Mouse (Mus musculus): ENCODE results near the gene Itgad. TPM values are rescaled to one million over a fixed set of nuclear protein-coding genes. Genes with fewer than 3 reads are reported as not detected.
"Not testable (repeated sequence)": the region's sequence is repeated elsewhere in the genome, so short reads cannot be mapped to it uniquely, and the experiment has no call there.

Itgad gene
- polyA plus RNA-seq, 1 experiment from 2014 or later = not detected

DNA sequence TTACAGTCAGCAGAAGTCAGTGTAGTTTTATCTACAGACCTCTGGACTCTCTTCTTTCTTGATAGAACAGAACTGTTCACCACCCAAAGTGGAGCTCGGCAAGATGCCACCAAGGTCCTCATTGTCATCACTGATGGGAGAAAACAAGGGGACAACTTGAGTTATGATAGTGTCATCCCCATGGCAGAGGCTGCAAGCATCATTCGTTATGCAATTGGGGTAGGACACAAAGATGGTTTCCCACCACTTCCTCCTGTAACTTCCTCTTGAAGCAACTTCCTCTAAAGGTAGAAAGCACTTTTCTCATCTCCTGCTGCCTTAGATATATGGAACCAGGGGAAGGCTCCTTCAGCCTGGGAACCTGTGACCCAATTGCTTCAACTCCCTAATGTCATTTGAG lies 20.6 kb upstream of the Itgad start:
- ATAC-seq (replicated peaks; ENCODE audit: low FRiP score) = no peak
- no peaks in the 10 kb centered on the region for H3K36me3 ChIP-seq
- H3K27ac ChIP-seq = no peak overlapping the region
- 88% methylated on average over 2 of the region's 2 CpGs for WGBS
- no peak overlapping the region for H3K4me2 ChIP-seq
- no peaks in the 10 kb centered on the region for H3K9me3 ChIP-seq (replicated peaks)
- no peak overlapping the region for H3K9ac ChIP-seq
- no peak overlapping the region for H3K4me3 ChIP-seq (replicated peaks)
- H3K4me1 ChIP-seq = no peaks in the 10 kb centered on the region
- no peaks in the 10 kb centered on the region for H3K27me3 ChIP-seq

DNA sequence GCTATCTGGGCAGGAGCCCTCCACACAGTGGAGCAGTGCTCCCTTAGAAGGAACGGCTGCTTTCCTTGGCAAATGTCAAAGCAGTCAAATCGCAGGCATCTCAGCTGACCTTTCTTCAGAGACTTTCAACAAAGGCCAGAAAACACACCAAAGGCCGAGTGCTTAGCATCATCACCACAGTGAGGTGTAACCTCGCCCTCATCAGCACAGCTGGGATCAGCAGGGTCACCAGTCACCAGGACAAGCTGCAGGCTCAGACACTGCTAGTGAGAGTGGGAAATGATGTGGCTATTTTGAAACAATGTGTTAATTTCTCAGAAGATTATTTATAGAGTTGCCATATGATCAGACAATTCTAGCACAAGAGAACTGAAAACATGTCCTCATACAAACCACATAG lies 17.2 kb upstream of the Itgad start:
- ATAC-seq (replicated peaks; ENCODE audit: low FRiP score) = no peak
- no peaks in the 10 kb centered on the region for H3K9me3 ChIP-seq (replicated peaks)
- WGBS = 43% methylated on average over 4 of the region's 4 CpGs
- no peak overlapping the region for H3K9ac ChIP-seq
- no peak overlapping the region for H3K4me2 ChIP-seq
- no peaks in the 10 kb centered on the region for H3K36me3 ChIP-seq
- H3K27me3 ChIP-seq = no peaks in the 10 kb centered on the region
- H3K4me3 ChIP-seq (replicated peaks) = no peak overlapping the region
- H3K27ac ChIP-seq = no peak overlapping the region
- H3K4me1 ChIP-seq = no peaks in the 10 kb centered on the region

DNA sequence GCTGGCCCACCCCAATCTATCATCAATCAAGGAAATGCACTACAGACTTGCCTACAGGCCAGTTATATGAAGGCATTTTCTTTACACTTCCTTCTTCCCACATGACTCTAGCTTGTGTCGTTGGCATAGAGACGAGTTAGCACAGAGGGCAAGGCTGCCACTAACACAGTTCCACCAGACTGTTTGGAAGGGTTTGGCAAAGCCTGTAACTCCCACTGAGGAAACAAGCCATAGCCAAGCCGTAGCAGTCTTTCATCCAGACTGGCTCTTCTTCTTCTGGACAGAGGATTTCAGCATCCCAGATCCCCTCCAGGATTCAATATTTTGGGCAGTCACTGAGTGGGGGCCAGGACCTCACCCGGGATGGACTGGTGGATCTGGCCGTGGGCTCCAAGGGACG lies 14.6 kb upstream of the Itgad start:
- H3K27ac ChIP-seq = no peak overlapping the region
- no peak overlapping the region for H3K4me3 ChIP-seq (replicated peaks)
- WGBS = 93% methylated on average over 6 of the region's 6 CpGs
- H3K9ac ChIP-seq = no peak overlapping the region
- no peak for ATAC-seq (replicated peaks; ENCODE audit: low FRiP score)
- H3K36me3 ChIP-seq = no peaks in the 10 kb centered on the region
- H3K4me2 ChIP-seq = no peak overlapping the region
- no peaks in the 10 kb centered on the region for H3K27me3 ChIP-seq
- H3K9me3 ChIP-seq (replicated peaks) = no peaks in the 10 kb centered on the region
- no peaks in the 10 kb centered on the region for H3K4me1 ChIP-seq

GRCm38 (mm10) chr7:128150970-128151369 lies 3.2 kb upstream of the Itgad start:
- 58% methylated on average over 8 of the region's 8 CpGs for WGBS

DNA sequence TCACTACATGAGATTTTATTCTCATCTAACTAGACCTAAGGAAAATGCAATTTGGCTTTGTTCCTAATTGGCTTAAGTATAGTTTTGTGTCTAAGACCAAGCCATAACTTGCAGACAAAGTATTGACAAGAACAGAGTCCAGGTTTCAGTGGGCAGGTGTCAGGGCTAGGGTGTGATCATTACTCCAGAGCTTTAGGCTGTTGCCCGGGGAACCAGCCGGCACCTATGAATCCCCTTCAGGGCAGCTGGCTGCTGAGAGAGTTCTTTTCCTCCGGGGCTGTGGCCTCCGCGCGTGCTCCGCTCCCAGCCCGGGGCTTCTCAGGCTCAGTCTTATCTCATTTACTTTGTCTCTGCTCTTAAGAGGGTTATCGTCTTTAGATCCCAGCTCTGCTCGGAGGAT lies 748 bp downstream of the Itgad start:
- Histone ChIP-seq H3K27ac (no peak overlapping the region), H3K27me3 (no peaks in the 10 kb centered on the region), H3K9ac (no peak overlapping the region), H3K9me3 (replicated peaks) (no peaks in the 10 kb centered on the region), H3K4me2 (no peak overlapping the region), H3K4me3 (replicated peaks) (no peak overlapping the region), H3K36me3 (no peaks in the 10 kb centered on the region), H3K4me1 (no peaks in the 10 kb centered on the region)
- ATAC-seq (replicated peaks; ENCODE audit: low FRiP score) = no peak
- 80% methylated on average over 10 of the region's 10 CpGs for WGBS

More at GRCm38 (mm10) chr7:128150970-128151369, 3.2 kb upstream of the Itgad start:
- Histone ChIP-seq H3K4me2 (no peak overlapping the region), H3K4me3 (replicated peaks) (no peak overlapping the region), H3K27ac (no peak overlapping the region), H3K4me1 (no peaks in the 10 kb centered on the region), H3K27me3 (no peaks in the 10 kb centered on the region), H3K36me3 (no peaks in the 10 kb centered on the region), H3K9ac (no peak overlapping the region), H3K9me3 (replicated peaks) (no peaks in the 10 kb centered on the region)
- ATAC-seq (replicated peaks; ENCODE audit: low FRiP score) = no peak

GRCm38 (mm10) chr7:128158688-128159354 lies 4.6 kb downstream of the Itgad start:
- H3K4me2 ChIP-seq; H3K9me3 ChIP-seq (replicated peaks); H3K27me3 ChIP-seq; H3K9ac ChIP-seq; H3K4me3 ChIP-seq (replicated peaks); H3K36me3 ChIP-seq; H3K4me1 ChIP-seq; ATAC-seq (replicated peaks; ENCODE audit: low FRiP score); H3K27ac ChIP-seq: not testable (repeated sequence)
- WGBS = 71% methylated on average over 8 of the region's 8 CpGs

DNA sequence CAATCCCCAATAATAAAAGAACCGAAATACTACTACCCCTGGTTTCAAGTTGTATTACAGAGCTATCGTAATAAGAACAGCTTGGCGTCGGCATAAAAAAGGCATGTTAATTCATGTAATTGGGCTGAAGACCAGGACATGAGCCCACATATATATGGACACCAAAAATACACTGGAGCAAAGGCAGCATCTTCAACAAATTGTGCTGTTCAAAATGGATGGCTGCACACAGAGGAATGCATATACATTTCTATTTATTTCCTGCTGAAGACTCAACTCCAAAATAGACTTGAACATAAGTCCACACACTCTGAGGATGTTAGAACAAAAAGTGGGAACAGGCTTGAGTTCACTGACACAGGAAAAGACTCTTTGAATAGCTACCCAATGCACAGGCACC lies 9.8 kb downstream of the Itgad start:
- Histone ChIP-seq H3K36me3 (no peaks in the 10 kb centered on the region), H3K4me1 (no peaks in the 10 kb centered on the region), H3K4me2 (no peak overlapping the region), H3K9me3 (replicated peaks) (no peaks in the 10 kb centered on the region), H3K4me3 (replicated peaks) (no peak overlapping the region), H3K27me3 (no peaks in the 10 kb centered on the region), H3K9ac (no peak overlapping the region), H3K27ac (no peak overlapping the region)
- ATAC-seq (replicated peaks; ENCODE audit: low FRiP score) = no peak
- 97% methylated on average over 4 of the region's 4 CpGs for WGBS

DNA sequence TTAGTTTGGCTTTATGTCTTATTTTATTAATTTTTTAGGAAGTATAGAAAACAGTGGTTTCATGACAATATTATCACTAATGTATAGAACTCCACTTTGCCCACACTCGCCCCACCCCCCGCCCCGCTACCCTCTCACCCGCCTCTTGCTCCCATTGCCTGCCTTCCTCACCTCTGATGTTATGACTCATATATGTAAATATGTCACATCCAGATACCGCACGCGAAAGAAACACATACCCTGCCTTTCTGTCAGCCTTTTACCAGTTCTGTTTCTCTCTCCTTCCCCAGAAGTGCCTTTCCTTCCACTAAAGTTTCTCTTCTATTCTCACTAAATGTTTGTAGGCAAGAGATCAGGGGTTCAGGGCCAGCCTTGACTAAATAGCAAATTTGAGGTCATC lies 12.2 kb downstream of the Itgad start:
- Histone ChIP-seq H3K4me3 (replicated peaks) (no peak overlapping the region), H3K4me1 (no peaks in the 10 kb centered on the region), H3K4me2 (no peak overlapping the region), H3K9me3 (replicated peaks) (no peaks in the 10 kb centered on the region), H3K27ac (no peak overlapping the region), H3K27me3 (no peaks in the 10 kb centered on the region), H3K36me3 (no peaks in the 10 kb centered on the region), H3K9ac (no peak overlapping the region)
- WGBS = 82% methylated on average over 7 of the region's 7 CpGs
- ATAC-seq (replicated peaks; ENCODE audit: low FRiP score) = no peak

DNA sequence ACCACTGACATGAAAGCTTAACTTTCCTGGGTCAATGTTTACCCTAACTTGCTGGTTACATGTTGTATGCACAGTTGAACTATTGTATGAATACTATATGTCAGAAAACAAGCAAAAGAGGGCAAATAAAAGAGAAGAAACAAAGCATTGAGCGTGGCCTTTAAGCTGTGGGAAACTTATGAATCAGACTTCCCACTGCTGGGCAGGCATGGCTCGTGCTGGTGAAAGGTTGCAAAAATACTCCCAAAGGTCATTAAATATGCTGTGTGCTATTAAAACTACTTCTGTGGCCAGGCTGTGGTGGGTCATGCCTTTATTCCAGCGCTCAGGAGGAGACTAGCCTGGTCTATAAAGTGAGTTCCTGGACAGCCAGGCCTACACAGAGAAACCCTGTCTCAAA lies 15.8 kb downstream of the Itgad start:
- Histone ChIP-seq H3K4me1 (no peaks in the 10 kb centered on the region), H3K9ac (no peak overlapping the region), H3K4me2 (no peak overlapping the region), H3K36me3 (no peaks in the 10 kb centered on the region), H3K4me3 (replicated peaks) (no peak overlapping the region), H3K27ac (no peak overlapping the region), H3K9me3 (replicated peaks) (no peaks in the 10 kb centered on the region), H3K27me3 (no peaks in the 10 kb centered on the region)
- WGBS = 83% methylated on average over 3 of the region's 3 CpGs
- ATAC-seq (replicated peaks; ENCODE audit: low FRiP score) = no peak

- Histone ChIP-seq H3K9me3 (replicated peaks) (no peaks in the 10 kb centered on the region), H3K4me2 (no peak overlapping the region), H3K4me1 (no peaks in the 10 kb centered on the region), H3K36me3 (no peaks in the 10 kb centered on the region), H3K27me3 (no peaks in the 10 kb centered on the region), H3K9ac (no peak overlapping the region), H3K4me3 (replicated peaks) (no peak overlapping the region), H3K27ac (no peak overlapping the region)
- WGBS = 66% methylated on average over 2 of the region's 2 CpGs
- no peak for ATAC-seq (replicated peaks; ENCODE audit: low FRiP score)
Observed at GRCm38 (mm10) chr7:128178385-128178784, 24.2 kb downstream of the Itgad start.

DNA sequence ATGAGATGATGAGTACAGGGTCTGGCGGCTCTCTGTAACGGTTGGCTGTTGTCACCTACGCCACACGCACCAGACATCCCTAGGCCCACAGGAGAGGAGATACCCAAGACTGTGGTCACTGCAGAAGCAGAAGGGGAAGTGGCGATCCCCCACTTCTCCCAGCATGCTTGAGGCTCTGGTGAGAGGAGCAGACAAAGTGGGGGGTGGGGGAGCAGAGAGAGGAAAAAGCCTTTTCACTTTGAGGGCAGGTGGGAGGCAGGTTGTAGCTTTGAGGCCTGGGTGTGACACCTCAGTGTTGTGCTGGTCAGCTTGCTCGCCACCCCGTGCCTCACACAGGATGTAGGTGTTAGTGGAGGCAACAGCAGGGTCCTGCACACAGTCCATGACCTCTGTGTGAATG lies 25.9 kb downstream of the Itgad start:
- H3K36me3 ChIP-seq = no peaks in the 10 kb centered on the region
- no peaks in the 10 kb centered on the region for H3K27me3 ChIP-seq
- no peaks in the 10 kb centered on the region for H3K4me1 ChIP-seq
- H3K9ac ChIP-seq = no peak overlapping the region
- no peak overlapping the region for H3K4me3 ChIP-seq (replicated peaks)
- no peaks in the 10 kb centered on the region for H3K9me3 ChIP-seq (replicated peaks)
- no peak overlapping the region for H3K27ac ChIP-seq
- H3K4me2 ChIP-seq = no peak overlapping the region
- ATAC-seq (replicated peaks; ENCODE audit: low FRiP score) = no peak
- 64% methylated on average over 7 of the region's 7 CpGs for WGBS

DNA sequence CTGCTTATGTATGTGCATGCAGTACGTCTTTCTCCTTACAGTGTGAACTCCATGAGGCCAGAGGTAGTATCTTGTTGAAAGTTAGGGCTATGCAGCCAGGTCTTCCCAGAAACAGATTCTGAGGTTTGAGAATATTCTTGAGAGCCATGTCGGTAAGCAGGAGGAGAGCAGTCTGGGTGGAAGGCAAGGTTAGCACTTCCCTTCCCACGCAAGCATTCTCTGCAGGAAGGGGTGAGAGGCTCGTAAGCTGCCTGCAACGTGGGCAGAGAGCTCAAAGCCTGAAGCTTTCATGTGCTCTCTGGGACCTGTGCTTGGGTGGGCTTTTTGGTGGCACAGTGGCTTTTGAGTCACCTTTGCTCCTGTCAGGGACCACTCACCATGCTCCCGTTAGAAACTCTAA lies 26.4 kb downstream of the Itgad start:
- Histone ChIP-seq H3K4me1 (no peaks in the 10 kb centered on the region), H3K36me3 (no peaks in the 10 kb centered on the region), H3K27ac (no peak overlapping the region), H3K9me3 (replicated peaks) (no peaks in the 10 kb centered on the region), H3K27me3 (no peaks in the 10 kb centered on the region), H3K4me2 (no peak overlapping the region), H3K4me3 (replicated peaks) (no peak overlapping the region), H3K9ac (no peak overlapping the region)
- 65% methylated on average over 6 of the region's 6 CpGs for WGBS
- ATAC-seq (replicated peaks; ENCODE audit: low FRiP score) = no peak

DNA sequence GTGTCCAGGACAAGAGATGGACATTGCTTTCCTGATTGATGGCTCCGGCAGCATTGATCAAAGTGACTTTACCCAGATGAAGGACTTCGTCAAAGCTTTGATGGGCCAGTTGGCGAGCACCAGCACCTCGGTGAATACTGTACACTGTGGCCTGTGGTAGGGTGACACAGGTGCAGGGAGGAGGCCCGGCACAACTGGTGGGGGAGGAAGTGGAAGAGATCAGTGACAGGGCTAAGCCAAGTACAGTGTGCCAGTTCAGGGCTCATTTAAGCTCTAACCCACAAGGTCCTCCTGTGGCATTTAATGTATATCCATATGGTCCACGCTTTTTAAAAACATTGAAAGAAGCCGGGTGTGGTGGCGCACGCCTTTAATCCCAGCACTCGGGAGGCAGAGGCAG lies 27.5 kb downstream of the Itgad start:
- Histone ChIP-seq H3K4me3 (replicated peaks) (no peak overlapping the region), H3K4me1 (no peaks in the 10 kb centered on the region), H3K27me3 (no peaks in the 10 kb centered on the region), H3K9me3 (replicated peaks) (no peaks in the 10 kb centered on the region), H3K4me2 (no peak overlapping the region), H3K27ac (no peak overlapping the region), H3K36me3 (no peaks in the 10 kb centered on the region), H3K9ac (no peak overlapping the region)
- no peak for ATAC-seq (replicated peaks; ENCODE audit: low FRiP score)
- 87% methylated on average over 10 of the region's 10 CpGs for WGBS
